Mouse (Mus musculus) cortical plate, adult 2 months (tissue): Measurements from ENCODE around the gene Nfkb1.

ENCODE experiments used
- CTCF ChIP-seq: fragments of 200-500 bp; IDR thresholded peaks from 2 replicates; pipeline ENCODE4 v1.5.1; 2011; ENCODE audit warnings: mild to moderate bottlenecking, control low read depth, low read length; ENCODE audit not compliant: insufficient read depth; ENCODE audit errors: extremely low read depth
- POLR2A ChIP-seq: fragments of 200-500 bp; IDR thresholded peaks from 2 replicates; pipeline ENCODE4 v1.6.1; 2011; ENCODE audit warnings: mild to moderate bottlenecking, low read length, control low read depth; ENCODE audit not compliant: insufficient read depth; ENCODE audit errors: extremely low read depth

DNA sequence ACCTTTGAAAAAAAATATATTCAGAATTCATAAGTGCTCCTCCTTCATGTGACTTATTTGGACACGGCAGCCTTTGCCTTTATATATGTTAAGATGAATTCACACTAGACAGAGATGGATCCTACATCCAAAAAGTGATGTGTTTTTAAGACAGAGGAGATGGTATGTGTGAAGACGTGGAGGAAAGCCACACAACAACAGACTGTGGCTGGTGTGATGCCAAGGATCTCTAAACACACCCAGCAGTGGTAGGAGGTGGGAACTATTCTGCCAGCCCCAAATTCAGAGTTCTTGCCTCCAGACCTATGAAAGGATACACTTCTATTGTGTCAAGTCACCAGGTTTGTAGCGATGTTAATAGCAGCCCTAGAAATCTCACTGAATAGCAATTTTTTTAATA lies 24.3 kb downstream of the Nfkb1 start:
- TF ChIP-seq CTCF (no peak), POLR2A (no peak)
